Mouse (Mus musculus): ENCODE results near the gene Bpifb6.

DNA sequence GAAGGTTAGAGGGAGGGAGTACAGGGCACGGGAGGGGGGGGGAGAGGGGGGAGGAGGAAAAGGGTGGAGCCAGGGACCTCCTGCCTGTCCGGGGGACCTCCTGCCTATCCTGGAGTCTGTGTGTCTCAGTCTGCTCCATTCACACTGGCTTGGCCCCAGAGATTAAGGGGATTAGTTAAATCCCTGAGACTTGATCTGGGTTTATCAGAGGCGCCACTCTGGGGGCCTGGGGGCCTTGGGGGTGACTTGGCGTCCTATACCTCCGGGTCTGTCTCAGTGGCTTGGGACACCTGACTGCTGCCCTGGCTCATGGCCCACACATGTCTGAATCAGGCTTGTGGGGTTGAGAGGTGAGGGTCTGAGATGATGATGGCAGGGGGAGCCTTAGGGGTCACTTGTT, 46.6 kb upstream of the Bpifb6 start:
- TF ChIP-seq CTCF (IDR thresholded peaks at IDR 0.05; ENCODE audit: borderline replicate concordance, insufficient read depth, low read depth, low read length) (no peak), POLR2A (IDR thresholded peaks at IDR 0.05; ENCODE audit: borderline replicate concordance, insufficient read depth, low read length) (no peak)

Data from cerebellum, adult 2 months (tissue).